Mouse (Mus musculus): ENCODE data around the gene Efcab14. TPM values are rescaled to one million over a fixed set of nuclear protein-coding genes. Genes with fewer than 3 reads are reported as not detected.

Efcab14 gene
- total and polyA plus RNA-seq, 2 experiments from 2014 or later = 16.2 to 16.7 TPM

DNA sequence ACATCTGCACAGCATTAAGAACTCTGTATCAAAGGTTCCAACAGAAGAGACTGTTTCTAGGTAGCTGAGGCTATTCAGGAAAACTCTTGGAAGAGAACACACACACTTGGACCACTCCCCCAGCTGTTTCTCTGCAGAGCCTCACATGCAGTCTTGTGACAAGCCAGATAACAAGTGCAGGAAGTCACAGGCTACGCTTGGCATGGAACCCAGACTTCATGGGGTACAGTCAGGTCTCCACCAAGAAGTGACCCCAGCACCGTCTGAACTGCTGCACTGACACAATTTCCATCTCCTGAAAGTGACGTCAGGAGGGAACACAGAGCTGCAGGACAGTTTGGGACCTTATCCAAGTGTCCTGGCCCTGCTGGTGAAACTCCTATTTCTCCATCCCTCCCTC lies 84.4 kb downstream of the Efcab14 start:
- Histone ChIP-seq H3K4me1 (ENCODE audit: insufficient read depth, low read length) (0 out of 2 replicates have a peak, but pooled peaks cover under 1% of the 10 kb centered on the region), H3K9me3 (ENCODE audit: low read length) (no peaks in the 10 kb centered on the region), H3K4me3 (ENCODE audit: low read depth, low read length) (no peak overlapping the region), H3K9ac (replicated peaks; ENCODE audit: low read length, poor library complexity, severe bottlenecking) (no peak overlapping the region), H3K27me3 (ENCODE audit: insufficient read depth, low read length) (no peaks in the 10 kb centered on the region), H3K27ac (ENCODE audit: low read depth, low read length) (no peak overlapping the region), H3K36me3 (ENCODE audit: insufficient read depth, low read length) (no peaks in the 10 kb centered on the region), H3K4me2 (ENCODE audit: low read depth, low read length, poor library complexity, severe bottlenecking) (no peak overlapping the region)
- TF ChIP-seq CTCF (IDR thresholded peaks at IDR 0.05) = no peak
- no peak for DNase-seq (ENCODE audit: low spot score)
- WGBS = 75% methylated on average over 3 of the region's 3 CpGs
- no peak for ATAC-seq (ENCODE audit: low FRiP score)

GRCm38 (mm10) chr4:115824178-115824577 lies 86.6 kb downstream of the Efcab14 start:
- no peaks in the 10 kb centered on the region for H3K27me3 ChIP-seq (ENCODE audit: insufficient read depth, low read length)
- no peak overlapping the region for H3K27ac ChIP-seq (ENCODE audit: low read depth, low read length)
- no peaks in the 10 kb centered on the region for H3K36me3 ChIP-seq (ENCODE audit: insufficient read depth, low read length)
- ATAC-seq (ENCODE audit: low FRiP score) (no peak), DNase-seq (ENCODE audit: low spot score) (no peak)
- no peak overlapping the region for H3K4me3 ChIP-seq (ENCODE audit: low read depth, low read length)
- 78% methylated on average over 2 of the region's 2 CpGs for WGBS
- no peak overlapping the region for H3K4me2 ChIP-seq (ENCODE audit: low read depth, low read length, poor library complexity, severe bottlenecking)
- H3K9me3 ChIP-seq (ENCODE audit: low read length) = no peaks in the 10 kb centered on the region
- peaks cover 4% of the 10 kb centered on the region; the same call in 1 of the 2 replicates for H3K4me1 ChIP-seq (ENCODE audit: insufficient read depth, low read length)
- no peak overlapping the region for H3K9ac ChIP-seq (replicated peaks; ENCODE audit: low read length, poor library complexity, severe bottlenecking)
- TF ChIP-seq CTCF (IDR thresholded peaks at IDR 0.05) = no peak

- Histone ChIP-seq H3K4me2 (ENCODE audit: low read depth, low read length, poor library complexity, severe bottlenecking) (no peak overlapping the region), H3K27ac (ENCODE audit: low read depth, low read length) (no peak overlapping the region), H3K4me1 (ENCODE audit: insufficient read depth, low read length) (peaks cover 4% of the 10 kb centered on the region; the same call in 1 of the 2 replicates), H3K4me3 (ENCODE audit: low read depth, low read length) (no peak overlapping the region), H3K36me3 (ENCODE audit: insufficient read depth, low read length) (no peaks in the 10 kb centered on the region), H3K9ac (replicated peaks; ENCODE audit: low read length, poor library complexity, severe bottlenecking) (no peak overlapping the region), H3K27me3 (ENCODE audit: insufficient read depth, low read length) (no peaks in the 10 kb centered on the region), H3K9me3 (ENCODE audit: low read length) (no peaks in the 10 kb centered on the region)
- ATAC-seq (ENCODE audit: low FRiP score) (no peak), DNase-seq (ENCODE audit: low spot score) (no peak)
- no peak for TF ChIP-seq CTCF (IDR thresholded peaks at IDR 0.05)
- 89% methylated on average over 2 of the region's 2 CpGs for WGBS
Observed at GRCm38 (mm10) chr4:115825271-115825670, 87.7 kb downstream of the Efcab14 start.

Other genes starting within 250 kb of the Efcab14 start
- not detected in 2 replicates for gene Cyp4a14, start 241.6 kb upstream of the Efcab14 start, total RNA-seq (2014; rRNA removed)
- gene Cyp4a14, start 241.6 kb upstream of the Efcab14 start, polyA plus RNA-seq (2015; fragmentation: Nextera tagmentation; extraction: Ambion mirVana) = not detected in 2 replicates
- gene Cyp4a10, start 219.5 kb upstream of the Efcab14 start, total RNA-seq (2014; rRNA removed) = not detected in 2 replicates
- gene Cyp4a10, start 219.5 kb upstream of the Efcab14 start, polyA plus RNA-seq (2015; fragmentation: Nextera tagmentation; extraction: Ambion mirVana) = not detected in 2 replicates
- not detected in 2 replicates for gene Cyp4a31, start 174.1 kb upstream of the Efcab14 start, total RNA-seq (2014; rRNA removed)
- gene Cyp4a31, start 174.1 kb upstream of the Efcab14 start, polyA plus RNA-seq (2015; fragmentation: Nextera tagmentation; extraction: Ambion mirVana) = not detected in 2 replicates
- not detected in 2 replicates for gene Cyp4a32, start 136.8 kb upstream of the Efcab14 start, total RNA-seq (2014; rRNA removed)
- not detected in 2 replicates for gene Cyp4a32, start 136.8 kb upstream of the Efcab14 start, polyA plus RNA-seq (2015; fragmentation: Nextera tagmentation; extraction: Ambion mirVana)
- gene Cyp4b1, start 90.0 kb upstream of the Efcab14 start, total RNA-seq (2014; rRNA removed) = 1.9 and 4.0 TPM in 2 replicates
- gene Cyp4b1, start 90.0 kb upstream of the Efcab14 start, polyA plus RNA-seq (2015; fragmentation: Nextera tagmentation; extraction: Ambion mirVana) = 1.7 and 1.9 TPM in 2 replicates
- 0.49 and 1.2 TPM in 2 replicates for gene Tex38, start 43.3 kb downstream of the Efcab14 start, total RNA-seq (2014; rRNA removed)
- 0.87 and 0.93 TPM in 2 replicates for gene Tex38, start 43.3 kb downstream of the Efcab14 start, polyA plus RNA-seq (2015; fragmentation: Nextera tagmentation; extraction: Ambion mirVana)
- 25.9 and 40.0 TPM in 2 replicates for gene Atpaf1, start 47.1 kb downstream of the Efcab14 start, total RNA-seq (2014; rRNA removed)
- gene Atpaf1, start 47.1 kb downstream of the Efcab14 start, polyA plus RNA-seq (2015; fragmentation: Nextera tagmentation; extraction: Ambion mirVana) = 37.8 and 38.7 TPM in 2 replicates
- gene Mob3c, start 90.3 kb downstream of the Efcab14 start, total RNA-seq (2014; rRNA removed) = 3.7 and 12.1 TPM in 2 replicates
- 2.8 and 3.1 TPM in 2 replicates for gene Mob3c, start 90.3 kb downstream of the Efcab14 start, polyA plus RNA-seq (2015; fragmentation: Nextera tagmentation; extraction: Ambion mirVana)
- 18.5 and 27.8 TPM in 2 replicates for gene Mknk1, start 101.5 kb downstream of the Efcab14 start, total RNA-seq (2014; rRNA removed)
- 22.8 and 23.2 TPM in 2 replicates for gene Mknk1, start 101.5 kb downstream of the Efcab14 start, polyA plus RNA-seq (2015; fragmentation: Nextera tagmentation; extraction: Ambion mirVana)
- 0.09 and 0.11 TPM in 2 replicates for gene Kncn, start 146.7 kb downstream of the Efcab14 start, total RNA-seq (2014; rRNA removed)
- gene Kncn, start 146.7 kb downstream of the Efcab14 start, polyA plus RNA-seq (2015; fragmentation: Nextera tagmentation; extraction: Ambion mirVana) = 0.16 and 0.25 TPM in 2 replicates
- gene 6430628N08Rik, start 152.9 kb downstream of the Efcab14 start, total RNA-seq (2014; rRNA removed) = 0.33 and 0.66 TPM in 2 replicates
- 0.94 and 1.2 TPM in 2 replicates for gene 6430628N08Rik, start 152.9 kb downstream of the Efcab14 start, polyA plus RNA-seq (2015; fragmentation: Nextera tagmentation; extraction: Ambion mirVana)
- 9.6 and 10.3 TPM in 2 replicates for gene Dmbx1, start 202.2 kb downstream of the Efcab14 start, total RNA-seq (2014; rRNA removed)
- gene Dmbx1, start 202.2 kb downstream of the Efcab14 start, polyA plus RNA-seq (2015; fragmentation: Nextera tagmentation; extraction: Ambion mirVana) = 7.7 and 8.7 TPM in 2 replicates

All from midbrain, postnatal 0 days (tissue).